Mouse (Mus musculus): ENCODE data around the gene Tfpt. TPM values are rescaled to one million over a fixed set of nuclear protein-coding genes. Genes with fewer than 3 reads are reported as not detected.

The Tfpt gene
- polyA plus RNA-seq, 1 experiment = 17.2 TPM

GRCm38 (mm10) chr7:3616389-3617241 lies 13.1 kb downstream of the Tfpt start:
- Histone ChIP-seq H3K4me1 (ENCODE audit: control insufficient read depth, insufficient read depth, low read length) (peaks cover 6% of the 10 kb centered on the region), H3K4me3 (ENCODE audit: control insufficient read depth, low read depth, low read length) (peak overlapping the region; percentile 91), H3K27ac (ENCODE audit: control insufficient read depth, insufficient read depth, low read depth, low read length) (no peak overlapping the region), H3K36me3 (ENCODE audit: control insufficient read depth, insufficient read depth, low read length) (peaks cover 1% of the 10 kb centered on the region; the same call in 1 of the 2 replicates), H3K27me3 (ENCODE audit: control insufficient read depth, insufficient read depth, low read length) (no peaks in the 10 kb centered on the region)
- TF ChIP-seq POLR2A (IDR thresholded peaks at IDR 0.05; ENCODE audit: control insufficient read depth, low read depth, low read length) (no peak), CTCF (IDR thresholded peaks at IDR 0.05; ENCODE audit: control insufficient read depth, insufficient read depth, insufficient replicate concordance, low read depth, low read length) (no peak)

- peaks cover 11% of the 10 kb centered on the region for H3K4me1 ChIP-seq (ENCODE audit: control insufficient read depth, insufficient read depth, low read length)
Measured at GRCm38 (mm10) chr7:3616057-3616388, 13.7 kb downstream of the Tfpt start, which contains the start of gene Oscar. TSS of gene Oscar (minus strand) at chr7:3616157.

GRCm38 (mm10) chr7:3614021-3614420 lies 15.7 kb downstream of the Tfpt start:
- no peak for TF ChIP-seq CTCF (IDR thresholded peaks at IDR 0.05; ENCODE audit: control insufficient read depth, insufficient read depth, insufficient replicate concordance, low read depth, low read length)
- no peak for TF ChIP-seq POLR2A (IDR thresholded peaks at IDR 0.05; ENCODE audit: control insufficient read depth, low read depth, low read length)
- no peak overlapping the region for H3K4me3 ChIP-seq (ENCODE audit: control insufficient read depth, low read depth, low read length)
- no peak overlapping the region for H3K27ac ChIP-seq (ENCODE audit: control insufficient read depth, insufficient read depth, low read depth, low read length)
- peaks cover 12% of the 10 kb centered on the region for H3K4me1 ChIP-seq (ENCODE audit: control insufficient read depth, insufficient read depth, low read length)
- H3K36me3 ChIP-seq (ENCODE audit: control insufficient read depth, insufficient read depth, low read length) = no peaks in the 10 kb centered on the region
- H3K27me3 ChIP-seq (ENCODE audit: control insufficient read depth, insufficient read depth, low read length) = no peaks in the 10 kb centered on the region

More at GRCm38 (mm10) chr7:3616057-3616388, 13.7 kb downstream of the Tfpt start, which contains the start of gene Oscar:
- Histone ChIP-seq H3K27ac (ENCODE audit: control insufficient read depth, insufficient read depth, low read depth, low read length) (no peak within 1 kb of the TSS), H3K36me3 (ENCODE audit: control insufficient read depth, insufficient read depth, low read length) (peaks cover 1% of the 10 kb centered on the region; the same call in 1 of the 2 replicates), H3K4me3 (ENCODE audit: control insufficient read depth, low read depth, low read length) (peak within 1 kb of the TSS; percentile 91; the same call in 1 of the 2 replicates), H3K27me3 (ENCODE audit: control insufficient read depth, insufficient read depth, low read length) (no peaks in the 10 kb centered on the region)
- TF ChIP-seq CTCF (IDR thresholded peaks at IDR 0.05; ENCODE audit: control insufficient read depth, insufficient read depth, insufficient replicate concordance, low read depth, low read length) = no peak
- no peak for TF ChIP-seq POLR2A (IDR thresholded peaks at IDR 0.05; ENCODE audit: control insufficient read depth, low read depth, low read length)

GRCm38 (mm10) chr7:3611006-3611405 lies 18.7 kb downstream of the Tfpt start:
- Histone ChIP-seq H3K4me1 (ENCODE audit: control insufficient read depth, insufficient read depth, low read length) (peaks cover 6% of the 10 kb centered on the region), H3K27me3 (ENCODE audit: control insufficient read depth, insufficient read depth, low read length) (no peaks in the 10 kb centered on the region), H3K4me3 (ENCODE audit: control insufficient read depth, low read depth, low read length) (no peak overlapping the region), H3K27ac (ENCODE audit: control insufficient read depth, insufficient read depth, low read depth, low read length) (peak overlapping the region; percentile 64; the same call in 1 of the 2 replicates), H3K36me3 (ENCODE audit: control insufficient read depth, insufficient read depth, low read length) (no peaks in the 10 kb centered on the region)
- TF ChIP-seq POLR2A (IDR thresholded peaks at IDR 0.05; ENCODE audit: control insufficient read depth, low read depth, low read length) (no peak), CTCF (IDR thresholded peaks at IDR 0.05; ENCODE audit: control insufficient read depth, insufficient read depth, insufficient replicate concordance, low read depth, low read length) (no peak)

- Histone ChIP-seq H3K36me3 (ENCODE audit: control insufficient read depth, insufficient read depth, low read length) (no peaks in the 10 kb centered on the region), H3K27ac (ENCODE audit: control insufficient read depth, insufficient read depth, low read depth, low read length) (no peak overlapping the region), H3K4me1 (ENCODE audit: control insufficient read depth, insufficient read depth, low read length) (peaks cover 6% of the 10 kb centered on the region), H3K4me3 (ENCODE audit: control insufficient read depth, low read depth, low read length) (no peak overlapping the region), H3K27me3 (ENCODE audit: control insufficient read depth, insufficient read depth, low read length) (no peaks in the 10 kb centered on the region)
- no peak for TF ChIP-seq POLR2A (IDR thresholded peaks at IDR 0.05; ENCODE audit: control insufficient read depth, low read depth, low read length)
- TF ChIP-seq CTCF (IDR thresholded peaks at IDR 0.05; ENCODE audit: control insufficient read depth, insufficient read depth, insufficient replicate concordance, low read depth, low read length) = no peak
Measured at GRCm38 (mm10) chr7:3610437-3610836, 19.3 kb downstream of the Tfpt start.

GRCm38 (mm10) chr7:3609082-3609481 lies 20.6 kb downstream of the Tfpt start:
- Histone ChIP-seq H3K27me3 (ENCODE audit: control insufficient read depth, insufficient read depth, low read length) (no peaks in the 10 kb centered on the region), H3K4me1 (ENCODE audit: control insufficient read depth, insufficient read depth, low read length) (peaks cover 6% of the 10 kb centered on the region), H3K36me3 (ENCODE audit: control insufficient read depth, insufficient read depth, low read length) (no peaks in the 10 kb centered on the region), H3K4me3 (ENCODE audit: control insufficient read depth, low read depth, low read length) (no peak overlapping the region), H3K27ac (ENCODE audit: control insufficient read depth, insufficient read depth, low read depth, low read length) (no peak overlapping the region; the same call in 1 of the 2 replicates)
- TF ChIP-seq POLR2A (IDR thresholded peaks at IDR 0.05; ENCODE audit: control insufficient read depth, low read depth, low read length) (no peak), CTCF (IDR thresholded peaks at IDR 0.05; ENCODE audit: control insufficient read depth, insufficient read depth, insufficient replicate concordance, low read depth, low read length) (no peak)

GRCm38 (mm10) chr7:3608668-3609067 lies 21.1 kb downstream of the Tfpt start:
- no peaks in the 10 kb centered on the region for H3K27me3 ChIP-seq (ENCODE audit: control insufficient read depth, insufficient read depth, low read length)

More at GRCm38 (mm10) chr7:3608668-3609067, 21.1 kb downstream of the Tfpt start:
- Histone ChIP-seq H3K36me3 (ENCODE audit: control insufficient read depth, insufficient read depth, low read length) (no peaks in the 10 kb centered on the region), H3K27ac (ENCODE audit: control insufficient read depth, insufficient read depth, low read depth, low read length) (no peak overlapping the region), H3K4me1 (ENCODE audit: control insufficient read depth, insufficient read depth, low read length) (peaks cover 6% of the 10 kb centered on the region), H3K4me3 (ENCODE audit: control insufficient read depth, low read depth, low read length) (no peak overlapping the region)
- no peak for TF ChIP-seq POLR2A (IDR thresholded peaks at IDR 0.05; ENCODE audit: control insufficient read depth, low read depth, low read length)
- no peak for TF ChIP-seq CTCF (IDR thresholded peaks at IDR 0.05; ENCODE audit: control insufficient read depth, insufficient read depth, insufficient replicate concordance, low read depth, low read length)
